Mouse (Mus musculus) cortical plate, adult 2 months (tissue): Measurements from ENCODE around the gene Hebp2.

Experiments
- CTCF ChIP-seq: fragments of 200-500 bp; IDR thresholded peaks from 2 replicates; pipeline ENCODE4 v1.5.1; 2011; ENCODE audit warnings: mild to moderate bottlenecking, control low read depth, low read length; ENCODE audit not compliant: insufficient read depth; ENCODE audit errors: extremely low read depth
- POLR2A ChIP-seq: fragments of 200-500 bp; IDR thresholded peaks from 2 replicates; pipeline ENCODE4 v1.6.1; 2011; ENCODE audit warnings: mild to moderate bottlenecking, low read length, control low read depth; ENCODE audit not compliant: insufficient read depth; ENCODE audit errors: extremely low read depth

GRCm38 (mm10) chr10:18497066-18497465, 48.8 kb downstream of the Hebp2 start:
- TF ChIP-seq POLR2A: no peak
- no peak for TF ChIP-seq CTCF
